Mouse (Mus musculus) liver, adult 2 months (tissue): ENCODE measurements around the gene Zfp36l2. TPM values are rescaled to one million over a fixed set of nuclear protein-coding genes. Genes with fewer than 3 reads are reported as not detected.

Source experiments
- DNase-seq: peaks from one replicate; pipeline ENCODE4 v3.0.0-alpha.2; 2011; ENCODE audit warnings: low read depth, low spot score; ENCODE audit errors: extremely low read depth
- H3K27ac ChIP-seq: fragments of 200-500 bp; replicated peaks from 2 replicates; pipeline ENCODE4 v1.5.1; 2012; ENCODE audit warnings: low read depth, mild to moderate bottlenecking, control low read depth, inconsistent platforms, low read length; ENCODE audit not compliant: insufficient read depth
- H3K27me3 ChIP-seq: fragments of 200-500 bp; 2 replicates; pipeline ENCODE4 v1.6.1; 2012; ENCODE audit warnings: mild to moderate bottlenecking, moderate library complexity, low read length, inconsistent platforms; ENCODE audit not compliant: control insufficient read depth, insufficient read depth
- H3K36me3 ChIP-seq: fragments of 200-500 bp; 2 replicates; pipeline ENCODE4 v1.6.1; 2012; ENCODE audit warnings: low read length, inconsistent platforms; ENCODE audit not compliant: control insufficient read depth, insufficient read depth
- H3K4me1 ChIP-seq: fragments of 200-500 bp; 2 replicates; pipeline ENCODE4 v1.6.1; 2011; ENCODE audit warnings: low read length; ENCODE audit not compliant: control insufficient read depth, insufficient read depth
- H3K4me3 ChIP-seq: fragments of 200-500 bp; 2 replicates; pipeline ENCODE4 v1.5.1; 2011; ENCODE audit warnings: low read depth, mild to moderate bottlenecking, control low read depth, low read length, moderate library complexity; ENCODE audit not compliant: insufficient read depth
- H3K79me2 ChIP-seq: fragments of 200-500 bp; 2 replicates; pipeline ENCODE4 v1.6.1; 2012; ENCODE audit warnings: inconsistent platforms, mild to moderate bottlenecking, low read length, moderate library complexity; ENCODE audit not compliant: control insufficient read depth, insufficient read depth
- H3K9ac ChIP-seq: fragments of 200-500 bp; 2 replicates; pipeline ENCODE4 v1.6.1; 2012; ENCODE audit warnings: low read depth, mild to moderate bottlenecking, control low read depth, inconsistent platforms, low read length
- CTCF ChIP-seq: fragments of 200-500 bp; IDR thresholded peaks from 2 replicates; pipeline ENCODE4 v1.5.1; 2011; ENCODE audit warnings: low read depth, low read length, control low read depth
- POLR2A ChIP-seq: fragments of 200-500 bp; IDR thresholded peaks from 2 replicates; pipeline ENCODE4 v1.6.1; 2011; ENCODE audit warnings: low read length, control low read depth; ENCODE audit not compliant: insufficient read depth; ENCODE audit errors: extremely low read depth
- WGBS: fragments of 180-500 bp; shearing (Covaris S2); methylation state at CpG from one replicate; pipeline ENCODE4 v1.1.7; 2018; 5-methylcytosine and 5-hydroxymethylcytosine counted together
- polyA plus RNA-seq: library from polyadenylated mRNA; depleted of rRNA; stranded (reverse); fragments of >200 nt; gene quantifications from 2 replicates; pipeline ENCODE4 v1.2.3, GENCODE M21; 2012
- total RNA-seq: library from RNA; depleted of rRNA; stranded (reverse); fragments of >200 nt; gene quantifications from 2 replicates; pipeline ENCODE4 v1.2.3, GENCODE M21; 2014

Zfp36l2 gene
- total and polyA plus RNA-seq, 2 experiments: 17.3 to 18.7 TPM

- Histone ChIP-seq H3K4me3 (no peak overlapping the region), H3K27me3 (no peaks in the 10 kb centered on the region), H3K36me3 (no peaks in the 10 kb centered on the region), H3K79me2 (no peaks in the 10 kb centered on the region), H3K4me1 (peaks cover 6% of the 10 kb centered on the region; the same call in 1 of the 2 replicates), H3K27ac (no peak overlapping the region), H3K9ac (no peak overlapping the region)
- no peak for TF ChIP-seq CTCF
- no peak for TF ChIP-seq POLR2A
- 90% methylated on average over 5 of the region's 5 CpGs for WGBS
- DNase-seq: no peak
Observed at GRCm38 (mm10) chr17:84149566-84149965, 38.2 kb downstream of the Zfp36l2 start.

- Histone ChIP-seq H3K27ac (peak overlapping the region; percentile 4; the same call in 1 of the 2 replicates), H3K4me3 (no peak overlapping the region), H3K27me3 (no peaks in the 10 kb centered on the region), H3K36me3 (no peaks in the 10 kb centered on the region), H3K9ac (no peak overlapping the region), H3K4me1 (peaks cover 6% of the 10 kb centered on the region; the same call in 1 of the 2 replicates), H3K79me2 (no peaks in the 10 kb centered on the region)
- DNase-seq: no peak
- no peak for TF ChIP-seq POLR2A
- no peak for TF ChIP-seq CTCF
- WGBS: 60% methylated on average over 11 of the region's 11 CpGs
Observed at GRCm38 (mm10) chr17:84148499-84149484, 39.0 kb downstream of the Zfp36l2 start.

GRCm38 (mm10) chr17:84147183-84148108, 40.3 kb downstream of the Zfp36l2 start:
- Histone ChIP-seq H3K4me3 (no peak overlapping the region), H3K36me3 (no peaks in the 10 kb centered on the region), H3K27me3 (no peaks in the 10 kb centered on the region), H3K79me2 (no peaks in the 10 kb centered on the region), H3K27ac (no peak overlapping the region), H3K9ac (no peak overlapping the region), H3K4me1 (peaks cover 9% of the 10 kb centered on the region; the same call in 1 of the 2 replicates)
- DNase-seq: no peak
- WGBS: 76% methylated on average over 11 of the region's 11 CpGs
- TF ChIP-seq CTCF: no peak
- TF ChIP-seq POLR2A: no peak

- Histone ChIP-seq H3K27ac (peak overlapping the region; percentile 52), H3K36me3 (no peaks in the 10 kb centered on the region), H3K4me1 (peaks cover 11% of the 10 kb centered on the region; the same call in 1 of the 2 replicates), H3K27me3 (no peaks in the 10 kb centered on the region), H3K9ac (peak overlapping the region; percentile 5; the same call in 1 of the 2 replicates), H3K4me3 (no peak overlapping the region), H3K79me2 (no peaks in the 10 kb centered on the region)
- 50% methylated on average over 7 of the region's 7 CpGs for WGBS
- TF ChIP-seq CTCF (no peak), POLR2A (no peak)
- peak; percentile 69 for DNase-seq
Observed at GRCm38 (mm10) chr17:84146458-84147182, 41.1 kb downstream of the Zfp36l2 start.

GRCm38 (mm10) chr17:84145826-84146287, 41.9 kb downstream of the Zfp36l2 start:
- Histone ChIP-seq H3K36me3 (no peaks in the 10 kb centered on the region), H3K27me3 (no peaks in the 10 kb centered on the region), H3K4me1 (peaks cover 13% of the 10 kb centered on the region; the same call in 1 of the 2 replicates), H3K4me3 (no peak overlapping the region), H3K27ac (peak overlapping the region; percentile 60), H3K79me2 (no peaks in the 10 kb centered on the region), H3K9ac (peak overlapping the region; percentile 35; the same call in 1 of the 2 replicates)
- peak; percentile 32 for DNase-seq
- no peak for TF ChIP-seq POLR2A
- TF ChIP-seq CTCF: no peak
- 48% methylated on average over 10 of the region's 10 CpGs for WGBS
